In the genomic region with DNA sequence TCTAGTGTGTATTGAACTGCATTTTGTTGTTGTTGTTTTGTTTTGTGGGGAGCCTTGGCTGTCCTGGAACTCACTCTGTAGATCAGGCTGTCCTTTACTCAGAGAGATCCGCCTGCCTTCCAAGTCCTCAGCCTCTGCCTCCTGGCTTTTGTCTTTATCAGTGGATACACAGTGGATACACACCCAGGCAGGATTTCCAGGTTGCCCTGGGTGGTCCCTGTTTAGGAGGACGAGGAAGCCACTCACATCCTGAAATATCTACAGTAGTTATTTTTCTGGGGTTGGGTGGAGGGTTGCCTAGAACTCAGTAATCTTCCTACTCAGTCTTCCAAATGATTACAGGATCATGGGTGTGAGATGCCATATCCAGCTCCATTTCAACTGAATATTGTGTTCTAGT, we compare ENCODE assay signal across 14 mouse cellular contexts. TPM values are rescaled to one million over a fixed set of nuclear protein-coding genes. Genes with fewer than 3 reads are reported as not detected.
DNase-seq lines count a peak whose midpoint lies in the region; ATAC-seq and TF ChIP-seq lines count a peak whose summit lies in the region.
"Had no signal": no experiment of that assay in that cellular context is flagged by ENCODE, and none has a peak within 500 bp of the region (broad histone marks: within the 10 kb centered on the region; RNA-seq: fewer than 3 reads in every experiment).

No protein-coding gene starts in this region.

- H3K4me1 ChIP-seq in heart, embryonic 10.5 days, result peaks cover 20% of the 10 kb centered on the region
- H3K4me1 ChIP-seq in spleen, adult 2 months (ENCODE audit: control insufficient read depth, insufficient read depth, insufficient read length), result peaks cover 30% of the 10 kb centered on the region
- no peaks in the 10 kb centered on the region for H3K4me1 ChIP-seq in forebrain, postnatal 0 days (ENCODE audit: insufficient read depth)

- peak; percentile 98 for DNase-seq in heart, adult 11 months
- DNase-seq in heart, embryonic 10.5 days (ENCODE audit: low spot score), result no peak
- no peak for DNase-seq in spleen, adult 2 months (ENCODE audit: low read depth in 1 of 2, low spot score in 2 of 2)
- DNase-seq in spleen, adult 18-20 months, result no peak
- DNase-seq in liver, result peak; percentile 57
- DNase-seq in lung, postnatal 36 days, result peak; percentile 74
- no peak for DNase-seq in right cerebral cortex, postnatal 14 days
- no peak for DNase-seq in forebrain, postnatal 0 days
- DNase-seq: cerebellum, postnatal 25 days; thymus, postnatal 25 days had no signal

- H3K9me3 ChIP-seq in heart, embryonic 10.5 days, result no peaks in the 10 kb centered on the region
- no peaks in the 10 kb centered on the region for H3K9me3 ChIP-seq in forebrain, postnatal 0 days (ENCODE audit: low read length)

- WGBS in heart, embryonic 10.5 days, result 51% methylated on average over 2 of the region's 2 CpGs
- WGBS in spleen, adult 2 months, result 45% methylated on average over 2 of the region's 2 CpGs
- 73% methylated on average over 2 of the region's 2 CpGs for WGBS in forebrain, postnatal 0 days

- no peak overlapping the region for H3K4me2 ChIP-seq in forebrain, postnatal 0 days (ENCODE audit: low read depth)

- no peak for TF ChIP-seq POLR2A in spleen, adult 2 months (IDR thresholded peaks at IDR 0.05; ENCODE audit: low read depth, low read length)

- ATAC-seq in forebrain, postnatal 0 days, result no peak

- no peak overlapping the region for H3K9ac ChIP-seq in forebrain, postnatal 0 days

- no peak overlapping the region for H3K4me3 ChIP-seq in heart, embryonic 10.5 days
- peak overlapping the region; percentile 47; the same call in 1 of the 2 replicates for H3K4me3 ChIP-seq in spleen, adult 2 months (ENCODE audit: extremely low read depth, insufficient read depth, insufficient read length)
- H3K4me3 ChIP-seq in forebrain, postnatal 0 days (ENCODE audit: low read depth, low read length), result no peak overlapping the region
- H3K4me3 ChIP-seq: hindbrain, embryonic 10.5 days; myocyte had no signal

- no peak for TF ChIP-seq CTCF in spleen, adult 2 months (IDR thresholded peaks at IDR 0.05; ENCODE audit: extremely low read depth, insufficient read depth, insufficient read length, insufficient replicate concordance)
- TF ChIP-seq CTCF in forebrain, postnatal 0 days (IDR thresholded peaks at IDR 0.05; ENCODE audit: low read depth), result no peak

- no peaks in the 10 kb centered on the region for H3K27me3 ChIP-seq in heart, embryonic 10.5 days (ENCODE audit: insufficient read depth, poor library complexity, severe bottlenecking)
- H3K27me3 ChIP-seq in spleen, adult 2 months (ENCODE audit: control insufficient read depth, insufficient read depth, low read length), result no peaks in the 10 kb centered on the region
- H3K27me3 ChIP-seq in forebrain, postnatal 0 days (ENCODE audit: insufficient read depth, low read length), result no peaks in the 10 kb centered on the region

- no peak overlapping the region for H3K27ac ChIP-seq in heart, embryonic 10.5 days
- peak overlapping the region; percentile 43; the same call in 1 of the 2 replicates for H3K27ac ChIP-seq in spleen, adult 2 months (ENCODE audit: insufficient read depth, low read length)
- H3K27ac ChIP-seq in forebrain, postnatal 0 days (ENCODE audit: low read depth, low read length), result no peak overlapping the region
- H3K27ac ChIP-seq: hindbrain, embryonic 10.5 days had no signal

- H3K36me3 ChIP-seq in heart, embryonic 10.5 days, result peaks cover 20% of the 10 kb centered on the region
- peaks cover 33% of the 10 kb centered on the region for H3K36me3 ChIP-seq in spleen, adult 2 months (ENCODE audit: control insufficient read depth, insufficient read depth, low read length)
- peaks cover 18% of the 10 kb centered on the region for H3K36me3 ChIP-seq in forebrain, postnatal 0 days (ENCODE audit: insufficient read depth)

RNA-seq across cellular contexts. Expression of a gene that starts 1.4 kb away (rescaled TPM):
- 2.5 and 2.6 TPM in 2 replicates for polyA plus RNA-seq in heart, embryonic 10.5 days (2016; fragmentation: Nextera tagmentation; extraction: Ambion mirVana)
- 19.1 and 19.2 TPM in 2 replicates for polyA plus RNA-seq in spleen, adult 2 months (2012; rRNA removed)
- total RNA-seq in forebrain, postnatal 0 days (2014; rRNA removed), result 0.33 and 1.0 TPM in 2 replicates
- polyA plus RNA-seq in forebrain, postnatal 0 days (2015; fragmentation: Nextera tagmentation; extraction: Ambion mirVana), result 1.6 and 4.7 TPM in 2 replicates

RNA-seq across cellular contexts. Expression of a gene that starts 13.7 kb away (rescaled TPM):
- polyA plus RNA-seq in heart, embryonic 10.5 days (2016; fragmentation: Nextera tagmentation; extraction: Ambion mirVana), result 1.2 and 3.4 TPM in 2 replicates
- polyA plus RNA-seq in spleen, adult 2 months (2012; rRNA removed), result 344 and 382 TPM in 2 replicates
- total RNA-seq in forebrain, postnatal 0 days (2014; rRNA removed), result 9.0 and 10.2 TPM in 2 replicates
- polyA plus RNA-seq in forebrain, postnatal 0 days (2015; fragmentation: Nextera tagmentation; extraction: Ambion mirVana), result 6.4 and 6.9 TPM in 2 replicates

RNA-seq across cellular contexts. Expression of a gene that starts 23.6 kb away (rescaled TPM):
- 4.4 and 7.2 TPM in 2 replicates for polyA plus RNA-seq in heart, embryonic 10.5 days (2016; fragmentation: Nextera tagmentation; extraction: Ambion mirVana)
- 60.3 and 61.9 TPM in 2 replicates for polyA plus RNA-seq in spleen, adult 2 months (2012; rRNA removed)
- 10.3 and 13.1 TPM in 2 replicates for total RNA-seq in forebrain, postnatal 0 days (2014; rRNA removed)
- polyA plus RNA-seq in forebrain, postnatal 0 days (2015; fragmentation: Nextera tagmentation; extraction: Ambion mirVana), result 6.2 and 6.5 TPM in 2 replicates

RNA-seq across cellular contexts. Expression of a gene that starts 23.8 kb away (rescaled TPM):
- not detected in 2 replicates for polyA plus RNA-seq in heart, embryonic 10.5 days (2016; fragmentation: Nextera tagmentation; extraction: Ambion mirVana)
- 0.08 and 0.22 TPM in 2 replicates for polyA plus RNA-seq in spleen, adult 2 months (2012; rRNA removed)
- total RNA-seq in forebrain, postnatal 0 days (2014; rRNA removed), result 0.31 TPM in 1 of 2 replicates, not detected in the other
- polyA plus RNA-seq in forebrain, postnatal 0 days (2015; fragmentation: Nextera tagmentation; extraction: Ambion mirVana), result not detected in 2 replicates
- total RNA-seq: left cerebral cortex, postnatal 14 days had no signal
- polyA plus RNA-seq: hindbrain, embryonic 10.5 days; kidney, postnatal 0 days; myocyte had no signal

RNA-seq across cellular contexts. Expression of a gene that starts 38.9 kb away (rescaled TPM):
- polyA plus RNA-seq in heart, embryonic 10.5 days (2016; fragmentation: Nextera tagmentation; extraction: Ambion mirVana), result 21.9 and 30.5 TPM in 2 replicates
- 19.3 and 24.3 TPM in 2 replicates for polyA plus RNA-seq in spleen, adult 2 months (2012; rRNA removed)
- total RNA-seq in forebrain, postnatal 0 days (2014; rRNA removed), result 38.4 and 49.8 TPM in 2 replicates
- polyA plus RNA-seq in forebrain, postnatal 0 days (2015; fragmentation: Nextera tagmentation; extraction: Ambion mirVana), result 83.1 and 93.9 TPM in 2 replicates

Comparison
In these comparisons a context has a peak if more than half of its experiments do, and no peak if none do; other contexts are left out.
1. DNase-seq: peak in heart, adult 11 months (single experiment), liver (single experiment) and lung, postnatal 36 days (single experiment); none in heart, embryonic 10.5 days (single experiment), spleen, adult 2 months (0 of 2), spleen, adult 18-20 months (0 of 2), right cerebral cortex, postnatal 14 days (single experiment) and forebrain, postnatal 0 days (single experiment).
2. RNA of a gene that starts 13.7 kb away (polyA plus RNA-seq): 344 to 382 TPM in spleen, adult 2 months; 6.4 to 6.9 TPM in forebrain, postnatal 0 days and 1.2 to 3.4 TPM in heart, embryonic 10.5 days; every median in the first group is over 10 times any median in the second.